Mouse (Mus musculus) left cerebral cortex, adult 2 months (tissue): ENCODE data around the gene Nexn. TPM values are rescaled to one million over a fixed set of nuclear protein-coding genes. Genes with fewer than 3 reads are reported as not detected.

Experiments used
- DNase-seq, 2 experiments: peaks; one replicate each; pipeline ENCODE4 v3.0.0; 2021 to 2022; ENCODE audit warnings: low spot score in 2 of 2, mixed read lengths in 1 of 2; ENCODE audit errors: extremely low spot score in 1 of 2
- H3K27ac ChIP-seq: fragments of 200-600 bp; 2 replicates; pipeline ENCODE4 v1.8.1; 2022
- H3K4me3 ChIP-seq: fragments of 200-600 bp; 2 replicates; pipeline ENCODE4 v1.8.1; 2022
- CTCF ChIP-seq: fragments of 200-600 bp; IDR thresholded peaks from 2 replicates; pipeline ENCODE4 v1.8.1; 2022; ENCODE audit warnings: antibody characterized with exemption, mild to moderate bottlenecking, moderate library complexity
- intact Hi-C: fragments of 180-260 bp; cut with DNase I; formaldehyde crosslinking; loops from one replicate; pipeline ENCODE4 v1.15.1; 2025
- total RNA-seq, 2 experiments: library from RNA; stranded (reverse); gene quantifications; 2 replicates each; pipeline ENCODE4 v1.2.3; 2021

Gene Nexn
- total RNA-seq, 2 experiments from 2014 or later: 1.4 to 5.0 TPM

- H3K27ac ChIP-seq: no peak overlapping the region
- TF ChIP-seq CTCF: no peak
- intact Hi-C loops: no loop called here
- no peak overlapping the region for H3K4me3 ChIP-seq
- no peak for DNase-seq
These were observed 15.7 kb downstream of the Nexn start for GRCm38 (mm10) chr3:152250487-152250886.

GRCm38 (mm10) chr3:152247708-152248107, 18.4 kb downstream of the Nexn start:
- no peak for DNase-seq

GRCm38 (mm10) chr3:152245273-152245910, 20.8 kb downstream of the Nexn start:
- DNase-seq: no peak
- H3K27ac ChIP-seq: no peak overlapping the region
- no peak for TF ChIP-seq CTCF
- intact Hi-C loops: no loop called here
- H3K4me3 ChIP-seq: no peak overlapping the region

More at GRCm38 (mm10) chr3:152247708-152248107, 18.4 kb downstream of the Nexn start:
- no peak overlapping the region for H3K27ac ChIP-seq
- H3K4me3 ChIP-seq: no peak overlapping the region
- intact Hi-C loops: no loop called here
- no peak for TF ChIP-seq CTCF

- DNase-seq: no peak
- TF ChIP-seq CTCF: no peak
- Histone ChIP-seq H3K27ac (no peak overlapping the region), H3K4me3 (no peak overlapping the region)
- intact Hi-C loops: no loop called here
These were observed 22.8 kb downstream of the Nexn start for GRCm38 (mm10) chr3:152243304-152243703.

- TF ChIP-seq CTCF: no peak
- DNase-seq: no peak
- no peak overlapping the region for H3K4me3 ChIP-seq
- intact Hi-C loops: no loop called here
- no peak overlapping the region for H3K27ac ChIP-seq
These were observed 25.1 kb downstream of the Nexn start for GRCm38 (mm10) chr3:152241098-152241497.

GRCm38 (mm10) chr3:152239592-152239991, 26.6 kb downstream of the Nexn start:
- no peak overlapping the region for H3K4me3 ChIP-seq
- intact Hi-C loops: no loop called here
- DNase-seq: no peak
- no peak overlapping the region for H3K27ac ChIP-seq
- no peak for TF ChIP-seq CTCF

- peak; percentile 26; the same call in 1 of the 2 replicates for TF ChIP-seq CTCF
- Histone ChIP-seq H3K4me3 (no peak overlapping the region), H3K27ac (no peak overlapping the region)
- intact Hi-C loops: no loop called here
- no peak for DNase-seq
These were observed 27.3 kb downstream of the Nexn start for GRCm38 (mm10) chr3:152238836-152239235.

- DNase-seq: no peak
- no peak overlapping the region for H3K27ac ChIP-seq
- intact Hi-C loops: no loop called here
- no peak for TF ChIP-seq CTCF
- no peak overlapping the region for H3K4me3 ChIP-seq
These were observed 30.3 kb downstream of the Nexn start for GRCm38 (mm10) chr3:152235805-152236204.

- H3K4me3 ChIP-seq: no peak overlapping the region
- no peak for TF ChIP-seq CTCF
- DNase-seq: no peak
- H3K27ac ChIP-seq: no peak overlapping the region
- intact Hi-C loops: no loop called here
These were observed 30.9 kb downstream of the Nexn start for GRCm38 (mm10) chr3:152235238-152235637.

- no peak for TF ChIP-seq CTCF
- no peak overlapping the region for H3K4me3 ChIP-seq
- H3K27ac ChIP-seq: no peak overlapping the region
- no peak for DNase-seq
- intact Hi-C loops: loop anchor here (2.0 to 5.0 kb wide), 2 partner anchors 13 to 119 kb away; no protein-coding TSS in a partner anchor
These were observed 34.6 kb downstream of the Nexn start for GRCm38 (mm10) chr3:152231333-152232100.

- no peak overlapping the region for H3K27ac ChIP-seq
- DNase-seq: no peak
- no peak for TF ChIP-seq CTCF
- H3K4me3 ChIP-seq: no peak overlapping the region
- intact Hi-C loops: loop anchor here (10.0 kb wide), 1 partner anchor 146 kb away; no protein-coding TSS in a partner anchor
These were observed 36.9 kb downstream of the Nexn start for GRCm38 (mm10) chr3:152229271-152229670.

GRCm38 (mm10) chr3:152228843-152229242, 37.3 kb downstream of the Nexn start:
- intact Hi-C loops: loop anchor here (10.0 kb wide), 1 partner anchor 146 kb away; no protein-coding TSS in a partner anchor
- DNase-seq: no peak
- no peak overlapping the region for H3K27ac ChIP-seq
- no peak overlapping the region for H3K4me3 ChIP-seq
- no peak for TF ChIP-seq CTCF
